ENCODE assay signal across 24 mouse cellular contexts in genomic region chr4:130350690-130351422, GRCm38 (mm10). TPM values are rescaled to one million over a fixed set of nuclear protein-coding genes. Genes with fewer than 3 reads are reported as not detected.
DNase-seq lines count a peak whose midpoint lies in the region; ATAC-seq and TF ChIP-seq lines count a peak whose summit lies in the region.
"Had no signal": no experiment of that assay in that cellular context is flagged by ENCODE, and none has a peak within 500 bp of the region (broad histone marks: within the 10 kb centered on the region; RNA-seq: fewer than 3 reads in every experiment).

No protein-coding gene starts in this region.

- H3K4me2 ChIP-seq in embryonic facial prominence, embryonic 14.5 days (ENCODE audit: low read depth, low read length), result no peak overlapping the region
- no peak overlapping the region for H3K4me2 ChIP-seq in intestine, postnatal 0 days (replicated peaks; ENCODE audit: low read depth)
- H3K4me2 ChIP-seq in intestine, embryonic 16.5 days (ENCODE audit: low read depth, low read length), result no peak overlapping the region
- H3K4me2 ChIP-seq in liver, embryonic 16.5 days (ENCODE audit: low read depth, low read length), result no peak overlapping the region
- no peak overlapping the region for H3K4me2 ChIP-seq in lung, postnatal 0 days (replicated peaks; ENCODE audit: low read depth, low read length)

- no peaks in the 10 kb centered on the region for H3K27me3 ChIP-seq in embryonic facial prominence, embryonic 14.5 days (replicated peaks; ENCODE audit: control insufficient read depth, insufficient read depth, low read length)
- no peaks in the 10 kb centered on the region for H3K27me3 ChIP-seq in embryonic facial prominence, embryonic 10.5 days (replicated peaks; ENCODE audit: low read depth, poor library complexity, severe bottlenecking)
- no peaks in the 10 kb centered on the region for H3K27me3 ChIP-seq in intestine, postnatal 0 days (replicated peaks; ENCODE audit: control insufficient read depth, insufficient read depth, low read length)
- no peaks in the 10 kb centered on the region for H3K27me3 ChIP-seq in intestine, embryonic 16.5 days (replicated peaks; ENCODE audit: control insufficient read depth, insufficient read depth, low read length)
- H3K27me3 ChIP-seq in E14TG2a.4 (ENCODE audit: insufficient read depth, low read length), result no peaks in the 10 kb centered on the region
- H3K27me3 ChIP-seq in liver, embryonic 16.5 days (ENCODE audit: control insufficient read depth, insufficient read depth, low read depth, low read length), result no peaks in the 10 kb centered on the region
- H3K27me3 ChIP-seq in lung, postnatal 0 days (replicated peaks; ENCODE audit: insufficient read depth, low read length), result no peaks in the 10 kb centered on the region

- H3K27ac ChIP-seq in embryonic facial prominence, embryonic 14.5 days (replicated peaks; ENCODE audit: low read depth, low read length), result no peak overlapping the region
- H3K27ac ChIP-seq in embryonic facial prominence, embryonic 10.5 days (replicated peaks), result no peak overlapping the region
- no peak overlapping the region for H3K27ac ChIP-seq in intestine, postnatal 0 days (ENCODE audit: low read depth, low read length)
- H3K27ac ChIP-seq in intestine, embryonic 16.5 days (ENCODE audit: low read length), result no peak overlapping the region
- no peak overlapping the region for H3K27ac ChIP-seq in liver, embryonic 16.5 days (ENCODE audit: low read length)
- H3K27ac ChIP-seq in lung, postnatal 0 days (ENCODE audit: low read length), result no peak overlapping the region
- H3K27ac ChIP-seq: hindbrain, embryonic 10.5 days; left cerebral cortex, adult 2 months had no signal

- H3K4me1 ChIP-seq in embryonic facial prominence, embryonic 14.5 days (ENCODE audit: control insufficient read depth, insufficient read depth, low read length), result no peaks in the 10 kb centered on the region
- no peaks in the 10 kb centered on the region for H3K4me1 ChIP-seq in embryonic facial prominence, embryonic 10.5 days
- no peaks in the 10 kb centered on the region for H3K4me1 ChIP-seq in intestine, postnatal 0 days (replicated peaks; ENCODE audit: control insufficient read depth, insufficient read depth, low read length)
- no peaks in the 10 kb centered on the region for H3K4me1 ChIP-seq in intestine, embryonic 16.5 days (ENCODE audit: control insufficient read depth, insufficient read depth, low read length)
- H3K4me1 ChIP-seq in E14TG2a.4 (replicated peaks; ENCODE audit: low read depth, low read length), result peaks cover 18% of the 10 kb centered on the region
- H3K4me1 ChIP-seq in liver, embryonic 16.5 days (ENCODE audit: control insufficient read depth, low read depth, low read length), result peaks cover 7% of the 10 kb centered on the region
- H3K4me1 ChIP-seq in lung, postnatal 0 days (ENCODE audit: insufficient read depth, low read depth, low read length), result no peaks in the 10 kb centered on the region
- H3K4me1 ChIP-seq: hindbrain, embryonic 10.5 days had no signal

- no peaks in the 10 kb centered on the region for H3K9me3 ChIP-seq in embryonic facial prominence, embryonic 14.5 days (ENCODE audit: control insufficient read depth, low read length)
- no peaks in the 10 kb centered on the region for H3K9me3 ChIP-seq in embryonic facial prominence, embryonic 10.5 days
- no peaks in the 10 kb centered on the region for H3K9me3 ChIP-seq in intestine, postnatal 0 days (ENCODE audit: control insufficient read depth)
- H3K9me3 ChIP-seq in intestine, embryonic 16.5 days (ENCODE audit: control insufficient read depth, low read length), result no peaks in the 10 kb centered on the region
- no peaks in the 10 kb centered on the region for H3K9me3 ChIP-seq in E14TG2a.4 (ENCODE audit: low read length)
- no peaks in the 10 kb centered on the region for H3K9me3 ChIP-seq in liver, embryonic 16.5 days (replicated peaks; ENCODE audit: control insufficient read depth, low read length)
- H3K9me3 ChIP-seq in lung, postnatal 0 days (ENCODE audit: low read length), result no peaks in the 10 kb centered on the region

- H3K4me3 ChIP-seq in embryonic facial prominence, embryonic 14.5 days (ENCODE audit: low read depth, low read length), result no peak overlapping the region
- no peak overlapping the region for H3K4me3 ChIP-seq in embryonic facial prominence, embryonic 10.5 days
- no peak overlapping the region for H3K4me3 ChIP-seq in intestine, postnatal 0 days (ENCODE audit: low read depth, low read length)
- H3K4me3 ChIP-seq in intestine, embryonic 16.5 days (ENCODE audit: low read length), result no peak overlapping the region
- no peak overlapping the region for H3K4me3 ChIP-seq in E14TG2a.4 (replicated peaks; ENCODE audit: low read length)
- H3K4me3 ChIP-seq in liver, embryonic 16.5 days (ENCODE audit: low read depth, low read length), result no peak overlapping the region
- H3K4me3 ChIP-seq in lung, postnatal 0 days (ENCODE audit: low read depth, low read length), result no peak overlapping the region
- H3K4me3 ChIP-seq: erythroblast, embryonic 14.5 days; hindbrain, embryonic 10.5 days; left cerebral cortex, adult 2 months had no signal

- TF ChIP-seq EP300 in lung, postnatal 0 days (IDR thresholded peaks at IDR 0.05), result no peak

- H3K9ac ChIP-seq in embryonic facial prominence, embryonic 14.5 days (ENCODE audit: low read depth, low read length), result no peak overlapping the region
- no peak overlapping the region for H3K9ac ChIP-seq in intestine, postnatal 0 days (ENCODE audit: low read depth, low read length)
- H3K9ac ChIP-seq in intestine, embryonic 16.5 days (ENCODE audit: low read depth, low read length), result no peak overlapping the region
- H3K9ac ChIP-seq in liver, embryonic 16.5 days (ENCODE audit: low read depth, low read length), result no peak overlapping the region
- no peak overlapping the region for H3K9ac ChIP-seq in lung, postnatal 0 days (replicated peaks; ENCODE audit: low read depth)

- ATAC-seq in embryonic facial prominence, embryonic 14.5 days (ENCODE audit: low read depth), result no peak
- no peak for ATAC-seq in intestine, postnatal 0 days
- ATAC-seq in intestine, embryonic 16.5 days, result no peak
- ATAC-seq in liver, embryonic 16.5 days (ENCODE audit: low read depth), result peak; percentile 39; the same call in 1 of the 2 replicates
- ATAC-seq in lung, postnatal 0 days, result no peak
- ATAC-seq: CD4-positive, CD25-positive, alpha-beta regulatory T cell, adult 4 months; forebrain, embryonic 14.5 days had no signal

- TF ChIP-seq CTCF in intestine, postnatal 0 days (IDR thresholded peaks at IDR 0.05; ENCODE audit: low read depth), result peak; percentile 21; the same call in 1 of the 2 replicates
- peak; percentile 21; the same call in 1 of the 2 replicates for TF ChIP-seq CTCF in E14TG2a.4 (conservative IDR thresholded peaks at IDR 0.05; ENCODE audit: low read length)
- no peak for TF ChIP-seq CTCF in lung, postnatal 0 days (IDR thresholded peaks at IDR 0.05)

- H3K36me3 ChIP-seq in embryonic facial prominence, embryonic 14.5 days (ENCODE audit: control insufficient read depth, insufficient read depth, low read length), result peaks cover 69% of the 10 kb centered on the region
- peaks cover 87% of the 10 kb centered on the region for H3K36me3 ChIP-seq in embryonic facial prominence, embryonic 10.5 days (replicated peaks)
- H3K36me3 ChIP-seq in intestine, postnatal 0 days (ENCODE audit: control insufficient read depth, insufficient read depth), result peaks cover 34% of the 10 kb centered on the region
- no peaks in the 10 kb centered on the region; the same call in 1 of the 2 replicates for H3K36me3 ChIP-seq in intestine, embryonic 16.5 days (ENCODE audit: control insufficient read depth, insufficient read depth, low read length)
- H3K36me3 ChIP-seq in E14TG2a.4 (ENCODE audit: insufficient read depth, low read length), result peaks cover 95% of the 10 kb centered on the region
- peaks cover 22% of the 10 kb centered on the region for H3K36me3 ChIP-seq in liver, embryonic 16.5 days (ENCODE audit: control insufficient read depth, insufficient read depth)
- H3K36me3 ChIP-seq in lung, postnatal 0 days (ENCODE audit: insufficient read depth, low read length), result peaks cover 21% of the 10 kb centered on the region

- 89% methylated on average over 16 of the region's 16 CpGs for WGBS in embryonic facial prominence, embryonic 14.5 days
- WGBS in embryonic facial prominence, embryonic 10.5 days, result 89% methylated on average over 16 of the region's 16 CpGs
- 88% methylated on average over 16 of the region's 16 CpGs for WGBS in intestine, postnatal 0 days
- WGBS in intestine, embryonic 16.5 days, result 87% methylated on average over 16 of the region's 16 CpGs
- WGBS in liver, embryonic 16.5 days (ENCODE audit: insufficient replicate concordance), result 59% methylated on average over 16 of the region's 16 CpGs
- 89% methylated on average over 16 of the region's 16 CpGs for WGBS in lung, postnatal 0 days

- peak; percentile 4 for DNase-seq in embryonic facial prominence, embryonic 14.5 days (ENCODE audit: low spot score)
- DNase-seq in embryonic facial prominence, embryonic 10.5 days (ENCODE audit: low spot score), result no peak
- DNase-seq in left cerebral cortex, adult 18-20 months (ENCODE audit: low spot score in 2 of 2), result no peak
- no peak for DNase-seq in lung, postnatal 0 days (ENCODE audit: low spot score)
- DNase-seq: cerebellum, adult 9-10 months; gastrocnemius, postnatal 25 days; kidney, adult 11 months; lung, adult 2 months; lung, postnatal 36 days had no signal

RNA-seq across cellular contexts. Expression of gene Zcchc17, which starts 8.9 kb away (rescaled TPM):
- polyA plus RNA-seq in embryonic facial prominence, embryonic 14.5 days (2014; fragmentation: Nextera tagmentation; extraction: Ambion mirVana), result 73.3 and 75.2 TPM in 2 replicates
- polyA plus RNA-seq in embryonic facial prominence, embryonic 10.5 days (2016; fragmentation: Nextera tagmentation; extraction: Ambion mirVana), result 70.9 and 73.3 TPM in 2 replicates
- polyA plus RNA-seq in intestine, postnatal 0 days (2015; fragmentation: Nextera tagmentation; extraction: Ambion mirVana), result 46.4 and 49.2 TPM in 2 replicates
- 56.3 and 59.7 TPM in 2 replicates for polyA plus RNA-seq in intestine, embryonic 16.5 days (2015; fragmentation: Nextera tagmentation; extraction: Ambion mirVana)
- 27.5 and 32.1 TPM in 2 replicates for polyA plus RNA-seq in liver, embryonic 16.5 days (2015; fragmentation: Nextera tagmentation; extraction: Ambion mirVana)
- total RNA-seq in left cerebral cortex, adult 18-20 months (2021), result 10 to 100 TPM; 59.3 to 70.6 TPM
- 48.2 and 54.1 TPM in 2 replicates for polyA plus RNA-seq in lung, postnatal 0 days (2015; fragmentation: Nextera tagmentation; extraction: Ambion mirVana)

RNA-seq across cellular contexts. Expression of gene Snrnp40, which starts 9.1 kb away (rescaled TPM):
- 119 and 134 TPM in 2 replicates for polyA plus RNA-seq in embryonic facial prominence, embryonic 14.5 days (2014; fragmentation: Nextera tagmentation; extraction: Ambion mirVana)
- polyA plus RNA-seq in embryonic facial prominence, embryonic 10.5 days (2016; fragmentation: Nextera tagmentation; extraction: Ambion mirVana), result 220 and 225 TPM in 2 replicates
- polyA plus RNA-seq in intestine, postnatal 0 days (2015; fragmentation: Nextera tagmentation; extraction: Ambion mirVana), result 44.3 and 46.1 TPM in 2 replicates
- polyA plus RNA-seq in intestine, embryonic 16.5 days (2015; fragmentation: Nextera tagmentation; extraction: Ambion mirVana), result 108 and 118 TPM in 2 replicates
- polyA plus RNA-seq in liver, embryonic 16.5 days (2015; fragmentation: Nextera tagmentation; extraction: Ambion mirVana), result 52.4 and 56.3 TPM in 2 replicates
- total RNA-seq in left cerebral cortex, adult 18-20 months (2021), result 10 to 100 TPM; 21.9 to 24.3 TPM
- 52.9 and 54.7 TPM in 2 replicates for polyA plus RNA-seq in lung, postnatal 0 days (2015; fragmentation: Nextera tagmentation; extraction: Ambion mirVana)

RNA-seq across cellular contexts. Expression of gene Gm10570, which starts 42.4 kb away (rescaled TPM):
- not detected in 2 replicates for polyA plus RNA-seq in embryonic facial prominence, embryonic 14.5 days (2014; fragmentation: Nextera tagmentation; extraction: Ambion mirVana)
- polyA plus RNA-seq in embryonic facial prominence, embryonic 10.5 days (2016; fragmentation: Nextera tagmentation; extraction: Ambion mirVana), result 0.77 TPM in 1 of 2 replicates, not detected in the other
- not detected in 2 replicates for polyA plus RNA-seq in intestine, postnatal 0 days (2015; fragmentation: Nextera tagmentation; extraction: Ambion mirVana)
- polyA plus RNA-seq in intestine, embryonic 16.5 days (2015; fragmentation: Nextera tagmentation; extraction: Ambion mirVana), result not detected in 2 replicates
- polyA plus RNA-seq in liver, embryonic 16.5 days (2015; fragmentation: Nextera tagmentation; extraction: Ambion mirVana), result not detected in 2 replicates
- under 1 TPM in 1 of 2 experiments, not detected in 1; 0.75 TPM for total RNA-seq in left cerebral cortex, adult 18-20 months (2021)
- polyA plus RNA-seq in lung, postnatal 0 days (2015; fragmentation: Nextera tagmentation; extraction: Ambion mirVana), result 0.25 and 0.50 TPM in 2 replicates
- total RNA-seq: adrenal gland, postnatal 4 days; common myeloid progenitor, adult 5-6 weeks; gastrocnemius, postnatal 25 days had no signal
- polyA plus RNA-seq: CD4-positive, CD25-positive, alpha-beta regulatory T cell, adult 4 months; erythroblast, embryonic 14.5 days; hindbrain, embryonic 10.5 days; limb, embryonic 11.5 days; lung, adult 2 months; neural tube, embryonic 11.5 days; small intestine, adult 2 months; testis, adult 2 months had no signal

RNA-seq across cellular contexts. Expression of gene Fabp3, which starts 42.5 kb away (rescaled TPM):
- 89.0 and 117 TPM in 2 replicates for polyA plus RNA-seq in embryonic facial prominence, embryonic 14.5 days (2014; fragmentation: Nextera tagmentation; extraction: Ambion mirVana)
- 15.6 and 16.2 TPM in 2 replicates for polyA plus RNA-seq in embryonic facial prominence, embryonic 10.5 days (2016; fragmentation: Nextera tagmentation; extraction: Ambion mirVana)
- polyA plus RNA-seq in intestine, postnatal 0 days (2015; fragmentation: Nextera tagmentation; extraction: Ambion mirVana), result 5.0 and 7.1 TPM in 2 replicates
- polyA plus RNA-seq in intestine, embryonic 16.5 days (2015; fragmentation: Nextera tagmentation; extraction: Ambion mirVana), result 4.0 and 4.5 TPM in 2 replicates
- 3.0 and 5.4 TPM in 2 replicates for polyA plus RNA-seq in liver, embryonic 16.5 days (2015; fragmentation: Nextera tagmentation; extraction: Ambion mirVana)
- 100 to 1,000 TPM; 135 to 150 TPM for total RNA-seq in left cerebral cortex, adult 18-20 months (2021)
- 88.3 and 112 TPM in 2 replicates for polyA plus RNA-seq in lung, postnatal 0 days (2015; fragmentation: Nextera tagmentation; extraction: Ambion mirVana)
- total RNA-seq: common myeloid progenitor, adult 5-6 weeks had no signal
- polyA plus RNA-seq: CD4-positive, CD25-positive, alpha-beta regulatory T cell, adult 4 months; erythroblast, embryonic 14.5 days had no signal
